Mouse (Mus musculus): Measurements from ENCODE around the gene Ckb.

- TF ChIP-seq CTCF (IDR thresholded peaks at IDR 0.05; ENCODE audit: low read depth) (no peak), EP300 (IDR thresholded peaks at IDR 0.05; ENCODE audit: low read depth) (no peak)
Observed at GRCm38 (mm10) chr12:111670976-111671375, 1.2 kb downstream of the Ckb start.
